Mouse (Mus musculus) G1E (cell line): ENCODE data around the gene Pbx3. TPM values are rescaled to one million over a fixed set of nuclear protein-coding genes. Genes with fewer than 3 reads are reported as not detected.

Experiments
- ATAC-seq: 2 replicates; pipeline ENCODE4 v1.8.0; 2016; ENCODE audit warnings: mild to moderate bottlenecking; ENCODE audit not compliant: insufficient number of reproducible peaks, poor library complexity, low FRiP score, severe bottlenecking; ENCODE audit errors: extremely low read depth
- DNase-seq: peaks from one replicate; pipeline ENCODE4 v3.0.0; 2012; ENCODE audit warnings: low spot score
- H3K27me3 ChIP-seq: 2 replicates; pipeline ENCODE4 v1.6.1; 2012; ENCODE audit warnings: mild to moderate bottlenecking, low read length, inconsistent platforms; ENCODE audit not compliant: insufficient read depth
- H3K36me3 ChIP-seq: replicated peaks from 2 replicates; pipeline ENCODE3; 2012; ENCODE audit warnings: mild to moderate bottlenecking, inconsistent platforms
- H3K4me1 ChIP-seq: 2 replicates; pipeline ENCODE4 v1.6.1; 2012; ENCODE audit warnings: low read depth, low read length, inconsistent platforms, mixed read lengths; ENCODE audit not compliant: insufficient read depth
- H3K4me3 ChIP-seq: 2 replicates; pipeline ENCODE4 v1.5.1; 2012; ENCODE audit warnings: low read depth, mild to moderate bottlenecking, inconsistent platforms, low read length, moderate library complexity, mixed read lengths
- H3K9me3 ChIP-seq: replicated peaks from 2 replicates; pipeline ENCODE4 v1.6.1; 2012; ENCODE audit warnings: inconsistent platforms
- CTCF ChIP-seq: IDR thresholded peaks from 2 replicates; pipeline ENCODE4 v1.5.1; 2012; ENCODE audit warnings: low read depth, low read length, inconsistent platforms, mixed read lengths
- GATA1 ChIP-seq: IDR thresholded peaks from 2 replicates; pipeline ENCODE4 v1.6.1; 2012; ENCODE audit warnings: borderline replicate concordance, low read length, inconsistent platforms, mixed read lengths
- GATA2 ChIP-seq: IDR thresholded peaks from 2 replicates; pipeline ENCODE4 v1.6.1; 2012; ENCODE audit warnings: low read depth, low read length, inconsistent platforms, borderline replicate concordance
- POLR2AphosphoS5 ChIP-seq: IDR thresholded peaks from 2 replicates; pipeline ENCODE4 v1.6.1; 2012; ENCODE audit warnings: low read depth, low read length, inconsistent platforms; ENCODE audit not compliant: insufficient replicate concordance
- TAL1 ChIP-seq: conservative IDR thresholded peaks from 2 replicates; pipeline ENCODE4 v1.6.1; 2012; ENCODE audit warnings: low read depth, low read length, inconsistent platforms, mixed read lengths
- polyA plus RNA-seq: library from polyadenylated mRNA; stranded (reverse); fragments of >175 nt; gene quantifications from 2 replicates; pipeline ENCODE4 v1.2.3, GENCODE M21; 2012
- total RNA-seq, 2 experiments: library from RNA; stranded (forward) in 1 of 2; stranded (reverse) in 1 of 2; fragments of 200-1000 nt in 1 of 2; fragments of >200 nt in 1 of 2; fragmentation: Nextera tagmentation in 1 of 2; gene quantifications; 2 replicates each; pipeline ENCODE4 v1.2.3; 2014 to 2017

The Pbx3 gene
- total and polyA plus RNA-seq, 3 experiments, result 13.6 to 40.0 (median 15.9) TPM

- ATAC-seq (no peak), DNase-seq (no peak)
- Histone ChIP-seq H3K36me3 (no peaks in the 10 kb centered on the region), H3K27me3 (peaks cover 29% of the 10 kb centered on the region), H3K4me3 (no peak overlapping the region), H3K4me1 (no peaks in the 10 kb centered on the region), H3K9me3 (no peaks in the 10 kb centered on the region)
- TF ChIP-seq POLR2AphosphoS5, result no peak
- no peak for TF ChIP-seq GATA1
- TF ChIP-seq CTCF, result no peak
- TF ChIP-seq TAL1, result no peak
- no peak for TF ChIP-seq GATA2
Measured at GRCm38 (mm10) chr2:34127871-34128270, 245.1 kb downstream of the Pbx3 start.

DNA sequence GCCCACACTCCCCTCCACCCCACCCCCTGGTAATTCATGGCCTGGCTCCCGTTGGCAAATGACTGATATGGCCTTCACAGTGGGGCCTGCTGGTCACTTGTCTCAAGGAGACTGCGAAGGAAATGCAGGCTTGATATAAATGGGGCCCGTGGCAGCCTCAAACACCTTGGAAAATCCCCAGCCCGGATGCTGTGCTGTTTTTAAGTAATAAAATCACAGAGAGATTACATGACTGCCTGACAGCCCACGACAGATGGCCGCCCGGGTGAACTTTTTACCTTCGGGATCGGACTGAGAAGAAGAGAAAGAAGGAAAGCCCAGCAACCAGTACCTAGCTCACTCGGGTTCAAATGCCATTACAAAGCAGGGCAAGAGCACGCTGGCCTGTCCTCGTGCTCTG is 249.0 kb downstream of the Pbx3 start:
- no peak overlapping the region for H3K4me3 ChIP-seq
- H3K27me3 ChIP-seq, result peaks cover 12% of the 10 kb centered on the region; the same call in 1 of the 2 replicates
- H3K9me3 ChIP-seq, result no peaks in the 10 kb centered on the region
- TF ChIP-seq CTCF, result no peak
- no peak for TF ChIP-seq TAL1
- no peak for TF ChIP-seq POLR2AphosphoS5
- no peak for TF ChIP-seq GATA2
- no peak for TF ChIP-seq GATA1
- no peak for DNase-seq
- no peak for ATAC-seq
- H3K36me3 ChIP-seq, result no peaks in the 10 kb centered on the region
- H3K4me1 ChIP-seq, result no peaks in the 10 kb centered on the region

Other genes with a start within 250 kb of the Pbx3 start
- gene Mapkap1, start 33.6 kb upstream of the Pbx3 start, total RNA-seq (2014; fragmentation: Nextera tagmentation), result 52.4 and 60.9 TPM in 2 replicates
- gene Mapkap1, start 33.6 kb upstream of the Pbx3 start, total RNA-seq (2017), result 37.4 and 40.1 TPM in 2 replicates
- 90.0 and 93.0 TPM in 2 replicates for gene Mapkap1, start 33.6 kb upstream of the Pbx3 start, polyA plus RNA-seq